Mouse (Mus musculus): Measurements from ENCODE around the gene Fbxw10. TPM values are rescaled to one million over a fixed set of nuclear protein-coding genes. Genes with fewer than 3 reads are reported as not detected.

Gene Fbxw10
- polyA plus RNA-seq (2015; fragmentation: Nextera tagmentation; extraction: Ambion mirVana), result 2.1 and 3.0 TPM in 2 replicates

- peak; percentile 74 for DNase-seq (ENCODE audit: low spot score)
Observed at GRCm38 (mm10) chr11:62846961-62847654, at the start of gene Fbxw10. Gene Fbxw10, plus strand, starts transcription at chr11:62847069.

GRCm38 (mm10) chr11:62804119-62804518 is 42.8 kb upstream of the Fbxw10 start:
- DNase-seq (ENCODE audit: low spot score), result no peak

- no peak for DNase-seq (ENCODE audit: low spot score)
Observed at GRCm38 (mm10) chr11:62807965-62808364, 38.9 kb upstream of the Fbxw10 start.

GRCm38 (mm10) chr11:62809201-62809600 is 37.7 kb upstream of the Fbxw10 start:
- DNase-seq (ENCODE audit: low spot score), result no peak

GRCm38 (mm10) chr11:62812268-62812667 is 34.6 kb upstream of the Fbxw10 start:
- no peak for DNase-seq (ENCODE audit: low spot score)

GRCm38 (mm10) chr11:62813497-62813896 is 33.4 kb upstream of the Fbxw10 start:
- DNase-seq (ENCODE audit: low spot score), result no peak

- no peak for DNase-seq (ENCODE audit: low spot score)
Observed at GRCm38 (mm10) chr11:62813970-62814624, 32.8 kb upstream of the Fbxw10 start.

GRCm38 (mm10) chr11:62814625-62815024 is 32.2 kb upstream of the Fbxw10 start:
- no peak for DNase-seq (ENCODE audit: low spot score)

- DNase-seq (ENCODE audit: low spot score), result peak; percentile 17
Observed at GRCm38 (mm10) chr11:62815438-62815837, 31.4 kb upstream of the Fbxw10 start.

GRCm38 (mm10) chr11:62816591-62816990 is 30.3 kb upstream of the Fbxw10 start:
- DNase-seq (ENCODE audit: low spot score), result no peak

GRCm38 (mm10) chr11:62819059-62819686 is 27.7 kb upstream of the Fbxw10 start:
- DNase-seq (ENCODE audit: low spot score), result no peak

GRCm38 (mm10) chr11:62820059-62820541 is 26.8 kb upstream of the Fbxw10 start, which contains the start of gene Trim16:
Gene Trim16, plus strand, starts transcription at chr11:62820231.
- DNase-seq (ENCODE audit: low spot score), result peak; percentile 51

- peak; percentile 13 for DNase-seq (ENCODE audit: low spot score)
Observed at GRCm38 (mm10) chr11:62820661-62821437, 26.0 kb upstream of the Fbxw10 start.

- DNase-seq (ENCODE audit: low spot score), result no peak
Observed at GRCm38 (mm10) chr11:62821893-62822292, 25.0 kb upstream of the Fbxw10 start.

GRCm38 (mm10) chr11:62824211-62824610 is 22.7 kb upstream of the Fbxw10 start:
- no peak for DNase-seq (ENCODE audit: low spot score)

- DNase-seq (ENCODE audit: low spot score), result no peak
Observed at GRCm38 (mm10) chr11:62825222-62826105, 21.4 kb upstream of the Fbxw10 start.

GRCm38 (mm10) chr11:62826106-62826733 is 20.6 kb upstream of the Fbxw10 start:
- no peak for DNase-seq (ENCODE audit: low spot score)

GRCm38 (mm10) chr11:62827135-62827534 is 19.7 kb upstream of the Fbxw10 start:
- no peak for DNase-seq (ENCODE audit: low spot score)

GRCm38 (mm10) chr11:62827911-62828310 is 19.0 kb upstream of the Fbxw10 start:
- DNase-seq (ENCODE audit: low spot score), result no peak

GRCm38 (mm10) chr11:62830387-62830786 is 16.5 kb upstream of the Fbxw10 start:
- no peak for DNase-seq (ENCODE audit: low spot score)
